Mouse (Mus musculus) retina, postnatal 1 day (tissue): ENCODE data around the gene Wap.
A peak's percentile ranks its signal among the peaks of the same experiment; 100 is the strongest.
"Not testable (repeated sequence)": the region's sequence is repeated elsewhere in the genome, so short reads cannot be mapped to it uniquely, and the experiment has no call there.

Source experiments
- DNase-seq: peaks from one replicate; pipeline ENCODE4 v3.0.0-alpha.2; 2012

The Wap gene

GRCm38 (mm10) chr11:6638537-6638936, at the start of gene Wap:
Gene Wap (minus strand): TSS chr11:6638637.
- no peak for DNase-seq

GRCm38 (mm10) chr11:6684741-6685140, 46.3 kb upstream of the Wap start:
- no peak for DNase-seq

- DNase-seq = no peak
Observed at GRCm38 (mm10) chr11:6680397-6680818, 42.0 kb upstream of the Wap start.

GRCm38 (mm10) chr11:6679694-6680396, 41.4 kb upstream of the Wap start:
- DNase-seq = no peak

- peak; percentile 36 for DNase-seq
Observed at GRCm38 (mm10) chr11:6677530-6677929, 39.1 kb upstream of the Wap start.

- DNase-seq = no peak
Observed at GRCm38 (mm10) chr11:6676641-6677040, 38.2 kb upstream of the Wap start.

GRCm38 (mm10) chr11:6675402-6675801, 37.0 kb upstream of the Wap start:
- no peak for DNase-seq

- DNase-seq = no peak
Observed at GRCm38 (mm10) chr11:6674701-6675100, 36.3 kb upstream of the Wap start.

GRCm38 (mm10) chr11:6670826-6671225, 32.4 kb upstream of the Wap start:
- no peak for DNase-seq

- DNase-seq = no peak
Observed at GRCm38 (mm10) chr11:6670044-6670443, 31.6 kb upstream of the Wap start.

GRCm38 (mm10) chr11:6669041-6669440, 30.6 kb upstream of the Wap start:
- DNase-seq = no peak

- no peak for DNase-seq
Observed at GRCm38 (mm10) chr11:6666634-6667033, 28.2 kb upstream of the Wap start.

- peak; percentile 51 for DNase-seq
Observed at GRCm38 (mm10) chr11:6661206-6661605, 22.8 kb upstream of the Wap start.

- DNase-seq = peak; percentile 85
Observed at GRCm38 (mm10) chr11:6658271-6658670, 19.8 kb upstream of the Wap start, which contains the start of gene Ramp3. Gene Ramp3 (plus strand): TSS chr11:6658521.

- peak; percentile 94 for DNase-seq
Observed at GRCm38 (mm10) chr11:6654903-6655302, 16.5 kb upstream of the Wap start.

GRCm38 (mm10) chr11:6652978-6653377, 14.5 kb upstream of the Wap start:
- DNase-seq = not testable (repeated sequence)

GRCm38 (mm10) chr11:6650519-6650918, 12.1 kb upstream of the Wap start:
- DNase-seq = no peak

- no peak for DNase-seq
Observed at GRCm38 (mm10) chr11:6647831-6648724, 9.6 kb upstream of the Wap start.

- DNase-seq = no peak
Observed at GRCm38 (mm10) chr11:6644566-6644965, 6.1 kb upstream of the Wap start.

GRCm38 (mm10) chr11:6639072-6639471, 635 bp upstream of the Wap start:
- DNase-seq = no peak

GRCm38 (mm10) chr11:6636150-6636549, 2.3 kb downstream of the Wap start:
- DNase-seq = no peak

GRCm38 (mm10) chr11:6629655-6630054, 8.8 kb downstream of the Wap start:
- peak; percentile 37 for DNase-seq

- peak; percentile 65 for DNase-seq
Observed at GRCm38 (mm10) chr11:6628568-6628967, 9.9 kb downstream of the Wap start.

GRCm38 (mm10) chr11:6627731-6628130, 10.7 kb downstream of the Wap start:
- DNase-seq = no peak
